Mouse (Mus musculus) ES-E14 (cell line): ENCODE data around the gene Mettl3.

Experiments
- CHD2 ChIP-seq: IDR thresholded peaks from 2 replicates; pipeline ENCODE4 v1.6.1; 2014; ENCODE audit warnings: mild to moderate bottlenecking, low read depth, low read length, inconsistent platforms
- HCFC1 ChIP-seq: IDR thresholded peaks from 2 replicates; pipeline ENCODE4 v1.6.1; 2012; ENCODE audit warnings: low read length, inconsistent platforms, borderline replicate concordance; ENCODE audit not compliant: insufficient read depth
- MAFK ChIP-seq: IDR thresholded peaks from 2 replicates; pipeline ENCODE4 v1.6.1; 2014; ENCODE audit warnings: mild to moderate bottlenecking, low read depth, low read length, inconsistent platforms; ENCODE audit not compliant: insufficient read depth
- ZC3H11A ChIP-seq: IDR thresholded peaks from 2 replicates; pipeline ENCODE4 v1.6.1; 2012; ENCODE audit warnings: low read depth, mild to moderate bottlenecking, inconsistent platforms, low read length, borderline replicate concordance
- ZNF384 ChIP-seq: IDR thresholded peaks from 2 replicates; pipeline ENCODE4 v1.6.1; 2012; ENCODE audit warnings: low read depth, low read length, inconsistent platforms

DNA sequence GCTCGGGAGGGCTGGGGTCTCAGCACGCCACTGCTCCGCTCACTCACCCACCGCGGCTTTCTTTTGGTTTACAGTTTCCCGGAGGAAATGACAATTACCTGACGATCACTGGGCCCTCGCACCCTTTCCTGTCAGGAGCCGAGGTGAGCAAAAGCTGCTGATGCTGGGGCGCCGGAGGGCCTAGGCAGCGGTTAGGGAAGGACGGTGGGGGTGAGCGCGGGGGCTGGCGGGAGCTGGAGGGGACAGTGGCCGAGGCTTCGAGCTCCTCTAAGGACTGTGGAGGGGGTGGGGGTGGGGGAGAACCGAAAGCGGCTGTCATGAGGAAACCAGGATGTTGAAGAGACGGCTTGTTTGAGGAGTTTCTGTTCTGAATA lies 25.2 kb downstream of the Mettl3 start:
- no peak for TF ChIP-seq MAFK
- no peak for TF ChIP-seq CHD2
- no peak for TF ChIP-seq HCFC1
- no peak for TF ChIP-seq ZC3H11A
- no peak for TF ChIP-seq ZNF384
